Mouse (Mus musculus) hindlimb bud, embryonic 11.5 days (tissue): ENCODE measurements around the gene Agrn.
"Not testable (repeated sequence)": the region's sequence is repeated elsewhere in the genome, so short reads cannot be mapped to it uniquely, and the experiment has no call there.

Experiments
- DNase-seq: peaks from one replicate; pipeline ENCODE4 v3.0.0-alpha.2; 2012; ENCODE audit warnings: low read depth, low spot score; ENCODE audit errors: extremely low spot score

Agrn gene

GRCm38 (mm10) chr4:156168611-156169010 is 28.7 kb downstream of the Agrn start:
- no peak for DNase-seq

- no peak for DNase-seq
These were observed 30.8 kb downstream of the Agrn start for GRCm38 (mm10) chr4:156166477-156166876.

- no peak for DNase-seq
These were observed 42.5 kb downstream of the Agrn start for GRCm38 (mm10) chr4:156154771-156155170.

- not testable (repeated sequence) for DNase-seq
These were observed 46.4 kb downstream of the Agrn start for GRCm38 (mm10) chr4:156150887-156151286.

- DNase-seq = no peak
These were observed 60.8 kb downstream of the Agrn start for GRCm38 (mm10) chr4:156136285-156137100.

GRCm38 (mm10) chr4:156135801-156136200 is 61.5 kb downstream of the Agrn start:
- no peak for DNase-seq

- no peak for DNase-seq
These were observed 62.2 kb downstream of the Agrn start for GRCm38 (mm10) chr4:156135112-156135511.

GRCm38 (mm10) chr4:156133943-156134605 is 63.2 kb downstream of the Agrn start:
- DNase-seq = no peak

- DNase-seq = no peak
These were observed 64.0 kb downstream of the Agrn start for GRCm38 (mm10) chr4:156133334-156133733.

GRCm38 (mm10) chr4:156130940-156131339 is 66.3 kb downstream of the Agrn start:
- no peak for DNase-seq

GRCm38 (mm10) chr4:156130436-156130835 is 66.9 kb downstream of the Agrn start, which contains the start of gene Rnf223:
Gene Rnf223, plus strand, starts transcription at chr4:156130513.
- DNase-seq = no peak

GRCm38 (mm10) chr4:156128746-156129145 is 68.5 kb downstream of the Agrn start:
- no peak for DNase-seq

- no peak for DNase-seq
These were observed 70.4 kb downstream of the Agrn start for GRCm38 (mm10) chr4:156126841-156127240.

- no peak for DNase-seq
These were observed 71.9 kb downstream of the Agrn start for GRCm38 (mm10) chr4:156125393-156125792.

- no peak for DNase-seq
These were observed 73.2 kb downstream of the Agrn start for GRCm38 (mm10) chr4:156124077-156124476.
